Mouse (Mus musculus) monocyte, adult 5-6 weeks (primary cell): ENCODE data around the gene Clasp2. TPM values are rescaled to one million over a fixed set of nuclear protein-coding genes. Genes with fewer than 3 reads are reported as not detected.

Experiments
- ATAC-seq: fragments of 153-309, 156-312 bp; replicated peaks from 2 replicates; pipeline ENCODE4 v1.8.0; 2017; ENCODE audit warnings: mild to moderate bottlenecking; ENCODE audit not compliant: low TSS enrichment, insufficient number of reproducible peaks, severe bottlenecking, poor library complexity, low FRiP score
- total RNA-seq: library from RNA; stranded (forward); fragments of 200-1000, 200-491, 200-594 nt; gene quantifications from 3 replicates; pipeline ENCODE4 v1.2.3, GENCODE M21; 2017

Clasp2 gene
- total RNA-seq, 1 experiment from 2014 or later, result 42.1 TPM

GRCm38 (mm10) chr9:113966838-113967237 is 225.6 kb downstream of the Clasp2 start:
- ATAC-seq, result no peak

- ATAC-seq, result no peak
These were observed 227.7 kb downstream of the Clasp2 start for GRCm38 (mm10) chr9:113968967-113969366.

Other genes with a start within 250 kb of the Clasp2 start
- 173 to 227 TPM (median 191 TPM) in 3 replicates for gene Pdcd6ip, start 33.2 kb upstream of the Clasp2 start, total RNA-seq
- 99.1 to 134 TPM (median 122 TPM) in 3 replicates for gene Ubp1, start 189.5 kb downstream of the Clasp2 start, total RNA-seq